Mouse (Mus musculus) urinary bladder, postnatal 4 days (tissue): ENCODE measurements at regions not wholly inside any gene's neighbourhood (a gene's known extent, or its start where the extent isn't known, plus 50 kb on each side); places are given as distances from the start of the nearest gene placed in this dataset.

ENCODE experiments used
- DNase-seq, 2 experiments: peaks; one replicate each; pipeline ENCODE4 v3.0.0; 2021 to 2022; ENCODE audit warnings: low spot score in 2 of 2

- DNase-seq, result no peak
Observed at GRCm38 (mm10) chr10:14231464-14231863, 265.6 kb downstream of the Hivep2 start.

DNA sequence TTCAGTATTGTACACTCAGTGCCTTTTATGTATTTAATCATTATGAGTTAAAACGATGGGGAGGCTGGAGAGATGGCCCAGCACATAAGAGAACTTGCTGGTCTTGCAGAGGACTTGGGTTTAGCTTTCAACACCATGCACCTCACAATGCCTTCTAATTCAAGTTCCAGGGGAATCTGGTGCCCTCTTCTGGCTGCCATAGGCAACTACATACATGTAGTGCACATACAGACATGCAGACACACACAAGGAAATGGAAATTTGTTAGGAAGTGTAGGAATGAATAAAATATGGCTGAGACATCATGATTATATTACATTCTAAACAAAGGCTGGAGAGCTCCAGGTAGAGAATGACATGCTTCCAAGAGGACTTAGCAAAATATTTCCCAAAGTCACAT is 251.4 kb downstream of the Hivep2 start:
- no peak for DNase-seq

DNA sequence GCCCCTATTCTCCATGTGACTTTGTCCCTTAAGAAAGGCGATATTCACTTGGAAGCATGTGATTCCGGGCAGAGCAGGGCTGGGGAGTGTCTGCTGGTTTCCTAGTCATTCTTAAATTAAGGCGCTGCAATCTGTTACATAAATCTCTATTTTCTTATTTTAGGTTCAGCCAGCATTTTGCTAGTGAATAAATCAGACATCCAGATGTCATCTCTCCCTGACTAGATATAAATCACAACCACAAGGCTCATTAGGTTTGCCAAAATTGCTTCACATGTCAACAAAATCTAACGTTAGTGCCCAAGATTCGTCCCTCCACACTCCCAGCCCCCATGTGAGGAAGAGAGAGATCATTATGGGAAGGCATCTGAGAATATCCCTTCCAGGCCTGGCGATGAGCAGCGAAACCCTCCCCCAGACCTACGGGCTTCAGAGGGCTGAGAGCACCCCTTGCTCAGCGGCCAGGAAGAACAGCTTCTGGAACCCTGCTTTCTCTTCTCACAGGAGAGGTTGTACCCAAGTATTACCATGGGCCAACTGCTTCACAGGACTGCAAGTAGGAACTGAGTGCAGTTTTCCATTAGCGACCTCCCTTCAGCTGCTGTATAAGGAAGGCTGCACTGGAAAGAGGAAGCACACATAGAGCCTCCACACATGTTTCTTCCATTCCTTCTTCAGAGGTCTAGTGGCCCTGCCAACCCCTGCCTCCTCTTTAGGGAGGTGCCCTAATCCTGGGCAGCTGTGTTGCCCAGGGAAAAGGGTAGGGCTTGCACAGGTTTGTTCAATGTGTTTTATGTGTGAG is 250.5 kb downstream of the Hivep2 start:
- DNase-seq, result no peak

GRCm38 (mm10) chr10:14215512-14215911 is 249.6 kb downstream of the Hivep2 start:
- DNase-seq, result no peak

- no peak for DNase-seq
Observed at GRCm38 (mm10) chr10:14213536-14213935, 247.7 kb downstream of the Hivep2 start.

- no peak for DNase-seq
Observed at GRCm38 (mm10) chr10:14211926-14212325, 246.1 kb downstream of the Hivep2 start.

- DNase-seq, result no peak
Observed at GRCm38 (mm10) chr10:14211481-14211880, 245.6 kb downstream of the Hivep2 start.

- no peak for DNase-seq
Observed at GRCm38 (mm10) chr10:14210445-14210844, 244.6 kb downstream of the Hivep2 start.

GRCm38 (mm10) chr10:14210045-14210444 is 244.2 kb downstream of the Hivep2 start:
- DNase-seq, result no peak

DNA sequence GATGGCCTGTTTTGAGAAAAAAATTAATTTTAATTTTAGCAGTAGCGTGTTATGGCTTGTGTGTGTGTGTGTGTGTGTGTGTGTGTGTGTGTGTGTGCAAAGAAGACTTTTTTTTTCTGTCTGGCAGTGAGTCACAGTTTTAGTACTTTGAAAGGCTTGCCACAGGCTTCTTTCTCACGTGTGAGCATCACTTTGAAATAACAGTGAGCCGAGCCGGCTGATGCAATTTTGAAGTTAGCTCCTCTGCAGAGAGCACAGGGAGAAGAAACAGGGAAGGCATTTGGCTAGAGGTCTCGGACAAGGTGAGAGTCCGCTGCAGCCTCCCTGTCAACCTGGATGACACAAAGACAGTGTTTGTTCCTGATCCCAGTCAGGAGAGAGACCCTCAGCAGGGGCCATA is 242.3 kb downstream of the Hivep2 start:
- no peak for DNase-seq

GRCm38 (mm10) chr10:14207616-14208015 is 241.7 kb downstream of the Hivep2 start:
- DNase-seq, result no peak

DNA sequence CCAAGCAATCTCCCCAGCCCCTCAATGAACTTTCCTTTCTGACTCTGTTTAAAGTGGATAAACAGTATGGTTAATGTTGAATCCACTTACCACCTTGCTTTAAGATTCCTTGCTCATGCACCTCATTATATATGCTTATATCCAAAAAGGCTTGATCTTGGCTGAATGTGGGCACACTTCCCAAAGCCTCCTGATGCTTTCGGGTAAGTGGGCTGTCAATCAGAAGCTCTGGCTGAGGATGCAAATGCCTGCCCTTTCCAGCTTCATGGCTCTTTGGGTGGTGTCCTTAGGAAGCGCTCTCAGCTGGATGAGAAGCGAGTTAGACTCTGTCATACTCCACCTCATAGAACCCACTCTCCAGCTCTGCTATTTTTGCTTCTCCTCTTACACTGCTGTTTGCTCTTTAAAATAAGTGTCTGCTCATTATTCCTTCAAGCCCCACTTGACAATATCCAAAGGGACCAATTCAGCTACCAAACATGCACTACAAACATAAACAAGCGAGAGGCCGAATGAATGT is 241.2 kb downstream of the Hivep2 start:
- no peak for DNase-seq
